Mouse (Mus musculus) C3H10T1/2 (cell line): Measurements from ENCODE around the gene Ipo9. TPM values are rescaled to one million over a fixed set of nuclear protein-coding genes. Genes with fewer than 3 reads are reported as not detected.

ENCODE experiments used
- polyA plus RNA-seq, 2 experiments: library from polyadenylated mRNA; unstranded; fragments of >200 nt; fragmentation: generic; extraction: Trizol; gene quantifications; one replicate each; pipeline ENCODE4 v1.2.1; 2012; ENCODE audit warnings: missing spikeins in 2 of 2

The Ipo9 gene
- 10 to 100 TPM; 13.7 to 39.5 TPM for polyA plus RNA-seq

GRCm38 (mm10) chr1:135429901-135430668, at the start of gene Ipo9:
Gene Ipo9, minus strand, starts transcription at chr1:135430499.

GRCm38 (mm10) chr1:135374868-135375581, 55.3 kb downstream of the Ipo9 start, which contains the start of gene Shisa4:
Gene Shisa4, minus strand, starts transcription at chr1:135375237.

Other genes with a start within 250 kb of the Ipo9 start
- under 1 TPM; 0.02 to 0.06 TPM for gene Elf3, start 171.9 kb downstream of the Ipo9 start, polyA plus RNA-seq
- 10 to 100 TPM; 42.3 to 67.9 TPM for gene Rnpep, start 146.4 kb downstream of the Ipo9 start, polyA plus RNA-seq
- gene Timm17a, start 116.7 kb downstream of the Ipo9 start, polyA plus RNA-seq, result 10 to 100 TPM; 82.4 to 84.5 TPM
- gene Lmod1, start 105.7 kb downstream of the Ipo9 start, polyA plus RNA-seq, result 1 to 10 TPM in 1 of 2 experiments, under 1 TPM in 1; 0.20 to 7.0 TPM
- gene Shisa4, start 55.3 kb downstream of the Ipo9 start, polyA plus RNA-seq, result 100 to 1,000 TPM in 1 of 2 experiments, 10 to 100 TPM in 1; 91.5 to 164 TPM
- gene Nav1, start 176.8 kb upstream of the Ipo9 start, polyA plus RNA-seq, result 1 to 10 TPM; 1.9 to 7.0 TPM